Mouse (Mus musculus): ENCODE data around the gene Smyd3. TPM values are rescaled to one million over a fixed set of nuclear protein-coding genes. Genes with fewer than 3 reads are reported as not detected.

Gene Smyd3
- polyA plus RNA-seq, 1 experiment, result 9.6 TPM

GRCm38 (mm10) chr1:179160697-179161096 lies 357.1 kb downstream of the Smyd3 start:
- Histone ChIP-seq H3K4me3 (ENCODE audit: control insufficient read depth, insufficient read depth, low read length) (no peak overlapping the region), H3K27me3 (ENCODE audit: control insufficient read depth, insufficient read depth, low read length) (no peaks in the 10 kb centered on the region), H3K4me1 (replicated peaks; ENCODE audit: control insufficient read depth, insufficient read depth, low read length) (no peaks in the 10 kb centered on the region), H3K36me3 (ENCODE audit: control insufficient read depth, insufficient read depth, low read length) (no peaks in the 10 kb centered on the region), H3K27ac (ENCODE audit: control insufficient read depth, insufficient read depth, low read length) (no peak overlapping the region)
- 93% methylated on average over 3 of the region's 3 CpGs for WGBS
- no peak for TF ChIP-seq POLR2A (IDR thresholded peaks at IDR 0.05; ENCODE audit: control insufficient read depth, extremely low read depth, insufficient read depth, low read length, poor library complexity)
- no peak for TF ChIP-seq CTCF (IDR thresholded peaks at IDR 0.05; ENCODE audit: borderline replicate concordance, control insufficient read depth, extremely low read depth, insufficient read depth, low read length, poor library complexity)
- no peak for DNase-seq

DNA sequence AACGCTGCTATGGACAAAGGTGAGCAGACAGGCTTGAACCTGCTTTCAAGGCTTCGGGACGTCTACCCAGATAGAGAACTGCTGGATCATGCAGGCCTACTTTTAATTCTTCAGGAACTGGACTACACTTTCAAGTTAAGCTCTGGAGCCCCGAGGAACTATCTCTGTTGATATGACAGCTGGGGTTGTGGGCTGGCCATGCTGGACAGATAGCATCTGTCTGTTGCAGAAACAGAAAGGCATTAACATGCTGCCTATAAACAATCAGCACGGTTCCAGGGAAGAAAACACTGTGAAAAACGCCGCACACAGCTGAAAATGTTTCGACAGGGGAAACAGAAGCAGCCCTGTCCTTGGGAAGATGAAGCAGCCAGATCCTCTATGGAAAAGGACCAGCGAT lies 365.5 kb downstream of the Smyd3 start:
- H3K4me3 ChIP-seq (ENCODE audit: control insufficient read depth, insufficient read depth, low read length), result no peak overlapping the region
- WGBS, result 91% methylated on average over 9 of the region's 9 CpGs
- no peaks in the 10 kb centered on the region for H3K36me3 ChIP-seq (ENCODE audit: control insufficient read depth, insufficient read depth, low read length)
- no peak overlapping the region for H3K27ac ChIP-seq (ENCODE audit: control insufficient read depth, insufficient read depth, low read length)
- no peaks in the 10 kb centered on the region for H3K4me1 ChIP-seq (replicated peaks; ENCODE audit: control insufficient read depth, insufficient read depth, low read length)
- no peak for DNase-seq
- no peaks in the 10 kb centered on the region for H3K27me3 ChIP-seq (ENCODE audit: control insufficient read depth, insufficient read depth, low read length)
- no peak for TF ChIP-seq POLR2A (IDR thresholded peaks at IDR 0.05; ENCODE audit: control insufficient read depth, extremely low read depth, insufficient read depth, low read length, poor library complexity)
- TF ChIP-seq CTCF (IDR thresholded peaks at IDR 0.05; ENCODE audit: borderline replicate concordance, control insufficient read depth, extremely low read depth, insufficient read depth, low read length, poor library complexity), result no peak

DNA sequence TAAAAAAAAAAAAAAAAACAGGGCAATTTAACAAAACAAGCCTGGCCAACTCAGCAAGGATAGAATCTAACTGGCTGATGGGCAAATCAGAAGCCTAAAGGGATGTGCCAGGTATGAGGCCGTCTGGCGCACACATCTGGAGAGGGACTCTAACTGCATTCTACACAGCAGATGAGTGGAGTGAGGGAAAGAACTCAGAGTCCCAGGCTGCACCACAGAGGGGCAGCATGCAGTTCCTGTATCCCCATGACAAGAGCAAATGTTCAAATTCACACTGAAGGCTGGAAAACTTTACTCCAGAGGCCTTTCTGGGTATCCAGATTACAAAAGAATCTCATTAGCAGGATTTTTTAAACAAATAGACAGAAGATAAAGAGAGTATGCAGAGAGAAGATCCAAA lies 366.6 kb downstream of the Smyd3 start:
- Histone ChIP-seq H3K27ac (ENCODE audit: control insufficient read depth, insufficient read depth, low read length) (no peak overlapping the region), H3K27me3 (ENCODE audit: control insufficient read depth, insufficient read depth, low read length) (no peaks in the 10 kb centered on the region), H3K4me3 (ENCODE audit: control insufficient read depth, insufficient read depth, low read length) (no peak overlapping the region), H3K36me3 (ENCODE audit: control insufficient read depth, insufficient read depth, low read length) (no peaks in the 10 kb centered on the region), H3K4me1 (replicated peaks; ENCODE audit: control insufficient read depth, insufficient read depth, low read length) (no peaks in the 10 kb centered on the region)
- TF ChIP-seq POLR2A (IDR thresholded peaks at IDR 0.05; ENCODE audit: control insufficient read depth, extremely low read depth, insufficient read depth, low read length, poor library complexity) (no peak), CTCF (IDR thresholded peaks at IDR 0.05; ENCODE audit: borderline replicate concordance, control insufficient read depth, extremely low read depth, insufficient read depth, low read length, poor library complexity) (no peak)
- DNase-seq, result no peak
- 100% methylated on average over 2 of the region's 2 CpGs for WGBS

DNA sequence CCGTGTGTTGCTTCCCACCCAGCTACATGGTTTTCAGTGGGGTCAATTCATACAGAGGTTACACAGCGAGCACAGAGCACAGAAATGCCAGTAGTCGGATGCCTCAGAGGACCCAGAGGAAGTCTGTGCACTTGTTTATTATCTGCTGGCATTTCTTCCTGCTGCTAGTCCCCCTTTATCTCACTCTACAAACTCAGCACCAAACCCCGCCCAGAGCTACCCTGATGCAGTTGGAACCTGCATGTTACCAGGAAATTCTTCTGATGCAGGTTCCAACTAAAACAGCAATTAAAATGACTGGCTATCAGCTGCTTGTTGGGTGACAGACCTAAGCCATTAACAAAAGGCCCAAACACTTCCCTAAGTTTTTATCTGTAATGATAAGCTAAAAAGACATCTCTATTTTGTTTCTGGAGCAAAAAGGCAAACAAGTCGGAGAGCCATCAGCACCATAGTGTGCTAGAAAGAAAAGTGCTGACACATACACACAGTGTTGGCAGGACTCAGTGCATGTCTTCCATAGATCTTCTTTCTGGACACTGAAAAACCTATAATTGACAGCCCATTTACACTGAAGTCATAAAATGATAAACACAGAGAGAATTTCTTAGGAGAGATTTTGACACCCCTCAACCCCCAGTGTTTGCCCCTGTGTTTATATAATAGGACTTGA lies 368.2 kb downstream of the Smyd3 start:
- TF ChIP-seq POLR2A (IDR thresholded peaks at IDR 0.05; ENCODE audit: control insufficient read depth, extremely low read depth, insufficient read depth, low read length, poor library complexity) (no peak), CTCF (IDR thresholded peaks at IDR 0.05; ENCODE audit: borderline replicate concordance, control insufficient read depth, extremely low read depth, insufficient read depth, low read length, poor library complexity) (no peak)
- whole genome bisulfite sequencing, result 90% methylated on average over 5 of the region's 5 CpGs

DNA sequence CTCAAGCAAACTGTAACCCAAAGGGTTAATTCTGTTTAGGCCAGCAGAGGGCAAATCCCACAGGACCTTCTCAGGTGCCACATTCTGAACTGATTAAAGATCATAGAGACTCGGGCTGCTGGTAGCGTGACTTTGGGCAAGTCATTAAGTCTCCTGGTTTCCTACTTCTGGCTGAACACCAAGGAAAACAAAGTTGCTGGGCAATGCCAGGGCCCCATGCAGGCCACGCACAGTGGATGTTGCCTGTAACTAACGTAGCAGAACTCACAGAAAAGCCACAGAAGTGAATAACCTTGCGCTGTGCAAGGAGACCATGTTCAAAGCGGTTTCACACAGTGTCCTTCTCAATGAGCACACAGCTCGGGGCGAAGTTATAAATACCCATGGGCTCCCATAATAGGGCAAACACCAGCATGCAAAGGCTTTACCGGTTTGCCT lies 371.1 kb downstream of the Smyd3 start:
- TF ChIP-seq POLR2A (IDR thresholded peaks at IDR 0.05; ENCODE audit: control insufficient read depth, extremely low read depth, insufficient read depth, low read length, poor library complexity), result no peak
- TF ChIP-seq CTCF (IDR thresholded peaks at IDR 0.05; ENCODE audit: borderline replicate concordance, control insufficient read depth, extremely low read depth, insufficient read depth, low read length, poor library complexity), result no peak
- 95% methylated on average over 9 of the region's 9 CpGs for WGBS
- H3K4me3 ChIP-seq (ENCODE audit: control insufficient read depth, insufficient read depth, low read length), result no peak overlapping the region
- no peak for DNase-seq
- H3K27ac ChIP-seq (ENCODE audit: control insufficient read depth, insufficient read depth, low read length), result no peak overlapping the region
- H3K27me3 ChIP-seq (ENCODE audit: control insufficient read depth, insufficient read depth, low read length), result no peaks in the 10 kb centered on the region
- no peaks in the 10 kb centered on the region for H3K4me1 ChIP-seq (replicated peaks; ENCODE audit: control insufficient read depth, insufficient read depth, low read length)
- H3K36me3 ChIP-seq (ENCODE audit: control insufficient read depth, insufficient read depth, low read length), result no peaks in the 10 kb centered on the region

More for the DNA sequence above, 368.2 kb downstream of the Smyd3 start:
- H3K4me1 ChIP-seq (replicated peaks; ENCODE audit: control insufficient read depth, insufficient read depth, low read length), result no peaks in the 10 kb centered on the region
- H3K36me3 ChIP-seq (ENCODE audit: control insufficient read depth, insufficient read depth, low read length), result no peaks in the 10 kb centered on the region
- H3K4me3 ChIP-seq (ENCODE audit: control insufficient read depth, insufficient read depth, low read length), result no peak overlapping the region
- no peak overlapping the region for H3K27ac ChIP-seq (ENCODE audit: control insufficient read depth, insufficient read depth, low read length)
- H3K27me3 ChIP-seq (ENCODE audit: control insufficient read depth, insufficient read depth, low read length), result no peaks in the 10 kb centered on the region
- no peak for DNase-seq

DNA sequence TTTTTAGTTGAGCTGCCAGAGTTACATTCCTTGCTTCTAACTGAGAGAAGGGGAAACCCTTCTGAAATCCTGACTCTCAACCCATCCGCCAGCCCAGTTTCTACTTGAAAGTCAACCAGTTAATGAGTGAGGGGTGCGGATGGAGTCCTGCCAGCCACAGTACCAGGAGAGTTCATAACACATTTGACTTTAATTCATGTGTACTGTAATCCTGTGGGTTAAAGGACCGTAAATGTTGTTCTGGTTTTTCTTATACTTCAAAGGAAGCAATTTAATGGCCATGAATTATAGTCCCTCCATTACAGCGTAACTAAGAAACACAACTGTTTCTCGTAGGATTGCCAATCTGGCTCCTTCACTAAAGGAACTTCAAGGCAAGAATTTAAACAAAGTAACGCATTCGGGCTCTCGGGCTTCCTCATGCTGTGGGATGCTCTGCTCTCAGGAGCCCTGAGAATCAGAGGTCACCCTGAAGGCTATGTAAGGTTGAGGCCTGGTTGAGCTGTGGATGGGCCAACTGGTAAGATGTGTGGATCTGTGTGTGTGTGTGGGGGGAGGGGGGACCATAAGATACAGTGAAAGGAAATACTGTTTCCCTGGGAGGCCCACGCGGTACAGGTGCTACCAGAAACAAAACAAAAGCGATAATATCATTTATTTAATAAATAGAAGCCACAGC lies 374.5 kb downstream of the Smyd3 start:
- WGBS, result 95% methylated on average over 11 of the region's 11 CpGs
- Histone ChIP-seq H3K4me3 (ENCODE audit: control insufficient read depth, insufficient read depth, low read length) (no peak overlapping the region), H3K27me3 (ENCODE audit: control insufficient read depth, insufficient read depth, low read length) (no peaks in the 10 kb centered on the region), H3K27ac (ENCODE audit: control insufficient read depth, insufficient read depth, low read length) (no peak overlapping the region), H3K36me3 (ENCODE audit: control insufficient read depth, insufficient read depth, low read length) (no peaks in the 10 kb centered on the region), H3K4me1 (replicated peaks; ENCODE audit: control insufficient read depth, insufficient read depth, low read length) (no peaks in the 10 kb centered on the region)
- TF ChIP-seq POLR2A (IDR thresholded peaks at IDR 0.05; ENCODE audit: control insufficient read depth, extremely low read depth, insufficient read depth, low read length, poor library complexity) (no peak), CTCF (IDR thresholded peaks at IDR 0.05; ENCODE audit: borderline replicate concordance, control insufficient read depth, extremely low read depth, insufficient read depth, low read length, poor library complexity) (no peak)
- DNase-seq, result no peak

Measured in thymus, adult 2 months (tissue).